Mouse (Mus musculus) embryonic fibroblast, embryonic 13.5 days (primary cell): Measurements from ENCODE around the gene Slc25a54.

ENCODE experiments used
- CTCF ChIP-seq: IDR thresholded peaks from 2 replicates; pipeline ENCODE4 v1.5.1; 2011; ENCODE audit warnings: mild to moderate bottlenecking, control low read depth, low read length, moderate library complexity, borderline replicate concordance; ENCODE audit not compliant: insufficient read depth
- POLR2A ChIP-seq: IDR thresholded peaks from 2 replicates; pipeline ENCODE4 v1.6.1; 2011; ENCODE audit warnings: low read depth, mild to moderate bottlenecking, control low read depth, low read length, moderate library complexity

- TF ChIP-seq CTCF (no peak), POLR2A (no peak)
Measured at GRCm38 (mm10) chr3:109046428-109046827, 33.8 kb upstream of the Slc25a54 start.
